Mouse (Mus musculus) layer of hippocampus, adult 2 months (tissue): ENCODE measurements around the gene Zfp68. TPM values are rescaled to one million over a fixed set of nuclear protein-coding genes. Genes with fewer than 3 reads are reported as not detected.
A peak's percentile ranks its signal among the peaks of the same experiment; 100 is the strongest.
"Not testable (repeated sequence)": the region's sequence is repeated elsewhere in the genome, so short reads cannot be mapped to it uniquely, and the experiment has no call there.

ENCODE experiments used
- DNase-seq, 2 experiments: peaks; one replicate each; pipeline ENCODE4 v3.0.0; 2022; ENCODE audit warnings: low spot score in 2 of 2
- H3K27ac ChIP-seq: fragments of 200-600 bp; 2 replicates; pipeline ENCODE4 v1.8.1; 2022
- H3K4me3 ChIP-seq: fragments of 200-600 bp; 2 replicates; pipeline ENCODE4 v1.8.1; 2022; ENCODE audit warnings: mild to moderate bottlenecking
- CTCF ChIP-seq: fragments of 200-600 bp; conservative IDR thresholded peaks from 2 replicates; pipeline ENCODE4 v1.8.1; 2022; ENCODE audit warnings: antibody characterized with exemption, mild to moderate bottlenecking, moderate library complexity
- microRNA-seq, 2 experiments: library from miRNA; unstranded; fragments of <30 nt; microRNA quantifications; one replicate each; pipeline ENCODE4 v1.2.0; 2021
- total RNA-seq, 2 experiments: library from RNA; stranded (reverse); gene quantifications; 2 replicates each; pipeline ENCODE4 v1.2.3; 2021

Gene Zfp68
- total RNA-seq, 2 experiments from 2014 or later = 30.1 to 31.3 TPM

- peak; percentile 62 for TF ChIP-seq CTCF
- DNase-seq = no peak
- H3K27ac ChIP-seq = no peak overlapping the region
- H3K4me3 ChIP-seq = peak overlapping the region; percentile 99
These were observed 1.2 kb downstream of the Zfp68 start for GRCm38 (mm10) chr5:138618353-138618752.

DNA sequence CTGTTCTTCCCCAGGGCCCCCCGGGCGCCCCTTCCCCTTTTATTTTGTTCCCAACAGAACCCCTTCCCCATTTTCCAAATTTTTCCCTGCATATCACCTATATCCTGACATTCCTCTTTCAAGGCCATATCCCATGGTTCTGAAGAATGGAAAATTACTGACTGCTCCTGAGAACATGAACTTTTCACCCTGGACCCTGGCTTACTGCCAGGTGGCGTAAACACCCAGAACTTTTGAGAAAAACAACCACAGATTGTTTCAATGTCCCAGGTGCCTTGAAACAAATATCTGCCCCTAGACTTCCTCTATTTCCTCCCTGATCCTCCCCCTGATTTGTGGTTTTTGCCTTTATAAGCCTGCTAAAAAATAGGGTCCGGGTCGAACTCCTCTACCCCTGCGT lies 32.2 kb downstream of the Zfp68 start:
- no peak for DNase-seq
- H3K27ac ChIP-seq = no peak overlapping the region
- TF ChIP-seq CTCF = no peak
- no peak overlapping the region for H3K4me3 ChIP-seq

GRCm38 (mm10) chr5:138571623-138572022 lies 47.9 kb downstream of the Zfp68 start:
- TF ChIP-seq CTCF = peak; percentile 45
- no peak overlapping the region for H3K4me3 ChIP-seq
- no peak overlapping the region for H3K27ac ChIP-seq
- no peak for DNase-seq

GRCm38 (mm10) chr5:138564612-138565011 lies 54.9 kb downstream of the Zfp68 start, which contains the start of gene 1700123K08Rik:
1700123K08Rik (minus strand) TSS chr5:138564712.
- not testable (repeated sequence) for DNase-seq, H3K4me3 ChIP-seq, H3K27ac ChIP-seq

Small RNAs within 50 kb of the gene (microRNA-seq; reads per million reads assigned to microRNA genes)
- 0 reads per million in 2 experiments for gene Gm24082

Other genes with a start within 250 kb of the Zfp68 start
- gene Zfp157, start 178.3 kb downstream of the Zfp68 start, total RNA-seq = 10 to 100 TPM; 22.6 to 26.7 TPM
- not detected for gene 1700123K08Rik, start 55.0 kb downstream of the Zfp68 start, total RNA-seq
- gene A430033K04Rik, start 3.1 kb upstream of the Zfp68 start, total RNA-seq = 10 to 100 TPM; 17.1 to 18.2 TPM
- 10 to 100 TPM; 29.2 to 33.7 TPM for gene Fam20c, start 134.8 kb upstream of the Zfp68 start, total RNA-seq
- not detected for gene Gm5294, start 200.3 kb upstream of the Zfp68 start, total RNA-seq